Mouse (Mus musculus) left cerebral cortex, postnatal 25 days (tissue): ENCODE data around the gene Gm14443. TPM values are rescaled to one million over a fixed set of nuclear protein-coding genes. Genes with fewer than 3 reads are reported as not detected.
"Not testable (repeated sequence)": the region's sequence is repeated elsewhere in the genome, so short reads cannot be mapped to it uniquely, and the experiment has no call there.

Experiments
- DNase-seq, 2 experiments: peaks; one replicate each; pipeline ENCODE4 v3.0.0; 2022; ENCODE audit warnings: low spot score in 2 of 2, mixed read lengths in 1 of 2
- intact Hi-C: fragments of 180-260 bp; cut with DNase I; formaldehyde crosslinking; loops from one replicate; pipeline ENCODE4 v1.15.1; 2025
- total RNA-seq, 2 experiments: library from RNA; stranded (reverse); gene quantifications; 2 replicates each; pipeline ENCODE4 v1.2.3; 2021

Gene Gm14443
- total RNA-seq = 1 to 10 TPM; 4.9 to 6.9 TPM

- intact Hi-C loops, DNase-seq: not testable (repeated sequence)
Measured at GRCm38 (mm10) chr2:175175401-175176180, at the start of gene Gm14443. TSS of gene Gm14443 (minus strand) at chr2:175175871.

DNA sequence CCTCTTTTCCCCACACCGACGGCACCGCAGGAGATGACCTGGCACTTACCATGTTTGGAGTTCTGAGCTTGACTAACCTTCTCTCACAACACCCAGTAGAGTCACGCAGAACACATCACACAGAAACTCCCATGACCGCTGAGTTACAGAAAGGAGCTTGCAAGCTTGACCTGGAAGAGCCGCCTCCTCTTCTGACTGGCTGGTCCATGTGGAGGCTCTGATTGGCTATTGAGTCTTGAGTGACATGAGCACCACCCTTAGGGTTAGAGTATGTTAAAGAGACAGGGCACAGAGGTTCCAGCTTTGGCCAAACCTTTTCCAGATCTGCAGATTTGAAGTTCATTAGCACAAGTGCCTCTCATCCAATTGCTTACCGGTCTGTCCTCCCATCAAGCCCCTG lies 31.1 kb upstream of the Gm14443 start, which contains the start of gene Gm14391:
Gm14391 (minus strand) TSS at position 186 of the 400 bp plus-strand sequence.
- DNase-seq, intact Hi-C loops: not testable (repeated sequence)

DNA sequence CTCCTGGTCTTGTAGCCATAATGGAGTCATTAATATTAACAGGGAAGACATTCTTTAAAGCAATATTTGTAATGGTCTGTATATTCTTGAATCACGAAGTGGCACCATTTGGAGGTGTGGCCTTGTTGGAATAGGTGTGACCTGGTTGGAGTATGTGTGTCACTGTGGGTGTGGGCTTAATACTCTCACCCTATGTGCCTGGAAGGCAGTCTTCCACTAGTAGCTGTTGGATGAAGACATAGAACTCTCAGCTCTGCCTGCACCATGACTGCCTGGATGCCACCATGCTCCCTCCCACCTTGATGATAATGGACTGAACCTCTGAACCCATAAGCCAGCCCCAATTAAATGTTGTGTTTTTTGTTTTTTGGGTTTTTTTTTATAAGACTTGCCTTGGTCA lies 3.3 kb upstream of the Gm14443 start:
- intact Hi-C loops, DNase-seq: not testable (repeated sequence)

- DNase-seq = no peak
- intact Hi-C loops = no loop called here
Measured at GRCm38 (mm10) chr2:175176312-175176711, 641 bp upstream of the Gm14443 start.

- DNase-seq, intact Hi-C loops: not testable (repeated sequence)
Measured at GRCm38 (mm10) chr2:175174058-175174457, 1.6 kb downstream of the Gm14443 start.

GRCm38 (mm10) chr2:175172906-175173595 lies 2.6 kb downstream of the Gm14443 start:
- intact Hi-C loops, DNase-seq: not testable (repeated sequence)

DNA sequence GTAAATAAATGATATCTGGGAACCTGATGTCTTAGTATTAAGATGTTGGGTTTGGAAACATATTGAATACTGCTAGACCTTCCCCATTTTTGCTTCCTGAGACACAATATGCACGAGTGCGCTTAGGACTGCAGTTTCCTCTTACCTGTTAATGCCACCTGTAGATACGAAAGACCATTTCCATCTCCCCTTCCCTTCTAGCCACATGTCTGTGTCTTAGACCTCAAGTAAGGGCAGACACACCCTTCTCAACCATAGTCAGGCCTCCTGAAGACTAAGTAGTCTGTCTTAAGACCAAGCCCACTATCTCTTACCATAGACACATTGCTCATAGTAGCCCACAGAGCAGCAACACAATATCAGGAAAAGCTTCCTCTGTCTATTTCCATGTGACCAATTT lies 3.5 kb downstream of the Gm14443 start:
- DNase-seq = no peak
- intact Hi-C loops = no loop called here

GRCm38 (mm10) chr2:175166870-175167269 lies 8.8 kb downstream of the Gm14443 start:
- DNase-seq, intact Hi-C loops: not testable (repeated sequence)

DNA sequence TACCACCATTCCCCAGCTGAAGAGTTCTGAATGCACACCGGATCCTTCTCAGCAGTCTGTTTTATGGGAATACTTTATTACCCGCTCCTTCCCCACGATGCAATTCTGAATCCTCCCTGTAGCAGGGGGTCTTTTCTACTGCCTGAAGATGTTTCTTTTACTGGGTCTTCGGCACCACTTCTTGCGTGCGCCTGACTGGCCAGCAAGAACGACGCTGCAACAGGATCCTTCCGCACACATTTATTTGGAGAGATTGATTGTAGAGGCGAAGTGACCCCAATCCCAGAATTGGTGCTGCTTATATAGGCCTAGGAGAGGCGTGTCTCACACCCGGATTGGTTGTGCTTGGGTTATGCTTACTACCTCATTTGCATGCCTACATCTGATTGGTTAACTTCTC lies 10.6 kb downstream of the Gm14443 start:
- DNase-seq, intact Hi-C loops: not testable (repeated sequence)

GRCm38 (mm10) chr2:175161438-175161837 lies 14.2 kb downstream of the Gm14443 start:
- intact Hi-C loops, DNase-seq: not testable (repeated sequence)

- intact Hi-C loops = no loop called here
- no peak for DNase-seq
Measured at GRCm38 (mm10) chr2:175158642-175159041, 17.0 kb downstream of the Gm14443 start.

DNA sequence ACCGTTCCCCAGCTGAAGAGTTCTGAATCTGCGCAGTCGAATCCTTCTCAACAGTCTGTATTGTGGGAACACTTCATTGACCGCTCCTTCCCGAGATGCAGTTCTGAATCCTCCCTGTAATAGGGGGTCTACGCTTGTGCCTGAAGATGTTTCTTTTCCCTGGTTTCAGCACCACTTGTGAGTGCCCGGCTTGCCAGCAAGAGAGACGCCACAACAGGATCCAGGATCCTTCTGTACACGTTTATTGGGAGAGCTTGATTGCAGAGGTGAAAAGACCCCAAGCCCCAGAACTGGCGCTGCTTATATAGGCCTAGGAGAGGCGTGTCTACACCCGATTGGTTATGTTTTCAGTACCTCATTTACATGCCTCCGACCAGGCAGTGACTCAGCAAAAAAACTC lies 19.0 kb downstream of the Gm14443 start:
- no peak for DNase-seq
- intact Hi-C loops = no loop called here

DNA sequence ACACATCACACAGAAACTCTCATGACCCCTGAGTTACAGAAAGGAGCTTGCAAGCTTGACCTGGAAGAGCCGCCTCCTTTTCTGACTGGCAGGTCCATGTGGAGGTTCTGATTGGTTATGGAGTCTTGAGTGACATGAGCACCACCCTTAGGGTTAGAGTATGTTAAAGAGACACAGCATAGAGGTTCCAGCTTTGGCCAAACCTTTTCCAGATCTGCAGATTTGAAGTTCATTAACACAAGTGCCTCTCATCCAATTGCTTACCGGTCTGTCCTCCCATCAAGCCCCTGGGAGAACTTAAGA lies 33.7 kb downstream of the Gm14443 start, which contains the start of gene Gm14399:
Gm14399 (minus strand) TSS at position 20 of the 303 bp plus-strand sequence.
- DNase-seq, intact Hi-C loops: not testable (repeated sequence)

- peak; percentile 29 to 36 for DNase-seq
- intact Hi-C loops = not testable (repeated sequence)
Measured at GRCm38 (mm10) chr2:175141118-175141992, 34.3 kb downstream of the Gm14443 start.

- intact Hi-C loops, DNase-seq: not testable (repeated sequence)
Measured at GRCm38 (mm10) chr2:175140624-175141023, 35.0 kb downstream of the Gm14443 start.

Other genes starting within 250 kb of the Gm14443 start
- gene Gm14444, start 165.6 kb downstream of the Gm14443 start, total RNA-seq = 1 to 10 TPM; 1.3 to 1.4 TPM
- 1 to 10 TPM; 1.1 to 1.2 TPM for gene Gm14393, start 108.1 kb downstream of the Gm14443 start, total RNA-seq
- 10 to 100 TPM; 13.4 to 20.9 TPM for gene Gm14399, start 33.9 kb downstream of the Gm14443 start, total RNA-seq
- 10 to 100 TPM; 85.0 to 92.0 TPM for gene Gm14391, start 31.0 kb upstream of the Gm14443 start, total RNA-seq
- 10 to 100 TPM; 11.4 to 13.4 TPM for gene Gm14440, start 99.3 kb upstream of the Gm14443 start, total RNA-seq
- gene Gm4631, start 162.3 kb upstream of the Gm14443 start, total RNA-seq = 10 to 100 TPM; 51.0 to 58.2 TPM
- 1 to 10 TPM; 4.6 to 5.9 TPM for gene Zfp968, start 196.6 kb upstream of the Gm14443 start, total RNA-seq